Comparison of ENCODE assay signal across 12 mouse cellular contexts in the genomic region with DNA sequence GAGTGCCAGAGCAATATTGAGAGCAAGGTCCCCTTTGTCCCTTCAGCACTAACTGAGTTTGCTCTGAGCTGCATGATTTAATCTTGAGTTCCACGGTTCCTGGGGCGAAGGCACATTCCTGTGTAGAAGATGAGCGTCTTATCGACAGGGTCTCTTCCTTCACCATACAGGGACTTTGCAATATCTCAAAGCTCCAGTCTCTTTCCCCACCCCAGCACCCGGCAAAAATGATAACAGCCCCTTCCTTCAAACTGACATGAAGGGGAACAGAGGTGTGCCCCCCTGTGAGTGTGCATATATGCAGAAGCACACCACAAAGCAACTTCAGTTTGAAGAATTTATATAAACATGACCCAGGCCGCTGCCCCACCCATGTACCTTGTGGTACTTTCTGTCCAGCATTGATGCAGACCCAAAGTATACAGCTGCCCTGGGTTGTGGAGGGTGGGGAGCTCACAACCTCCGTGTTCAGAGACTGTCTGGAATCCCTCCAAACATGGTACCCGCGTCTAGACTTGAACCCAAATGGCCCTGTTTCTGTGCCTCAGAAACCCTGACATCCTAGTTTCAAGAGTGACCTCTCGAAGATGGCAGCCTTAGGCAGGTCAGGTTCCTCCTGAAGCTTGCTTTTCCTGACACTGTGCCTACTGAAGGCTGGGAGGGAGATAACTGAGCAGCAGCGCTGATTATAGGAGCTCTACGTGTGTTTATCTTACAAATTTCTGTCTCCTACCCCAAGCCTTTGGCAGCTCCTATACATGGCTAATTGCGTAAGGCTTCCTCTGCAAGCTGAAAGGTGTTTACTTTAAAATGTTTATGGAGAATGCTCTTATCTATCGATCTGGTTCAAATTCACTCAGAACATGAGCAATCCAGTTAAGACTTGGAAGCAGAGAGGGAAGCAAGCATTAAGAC.
DNase-seq lines count a peak whose midpoint lies in the region; ATAC-seq and TF ChIP-seq lines count a peak whose summit lies in the region.
"Had no signal": no experiment of that assay in that cellular context is flagged by ENCODE, and none has a peak within 500 bp of the region (broad histone marks: within the 10 kb centered on the region; RNA-seq: fewer than 3 reads in every experiment).

No protein-coding gene starts in this region.

- whole genome bisulfite sequencing in lung, postnatal 0 days, result 45% methylated on average over 14 of the region's 14 CpGs
- 42% methylated on average over 14 of the region's 14 CpGs for WGBS in stomach, embryonic 15.5 days
- 82% methylated on average over 14 of the region's 14 CpGs for WGBS in hindbrain, embryonic 16.5 days
- 90% methylated on average over 14 of the region's 14 CpGs for WGBS in midbrain, embryonic 11.5 days

- H3K27me3 ChIP-seq in lung, postnatal 0 days (replicated peaks; ENCODE audit: insufficient read depth, low read length), result no peaks in the 10 kb centered on the region
- no peaks in the 10 kb centered on the region for H3K27me3 ChIP-seq in stomach, embryonic 15.5 days (replicated peaks)
- no peaks in the 10 kb centered on the region for H3K27me3 ChIP-seq in hindbrain, embryonic 16.5 days (replicated peaks; ENCODE audit: control insufficient read depth, insufficient read depth, low read length)
- no peaks in the 10 kb centered on the region for H3K27me3 ChIP-seq in midbrain, embryonic 11.5 days (ENCODE audit: control insufficient read depth, insufficient read depth, low read length)
- H3K27me3 ChIP-seq: hindbrain, embryonic 12.5 days had no signal

- no peak overlapping the region for H3K4me2 ChIP-seq in lung, postnatal 0 days (replicated peaks; ENCODE audit: low read depth, low read length)
- H3K4me2 ChIP-seq in stomach, embryonic 15.5 days, result no peak overlapping the region
- H3K4me2 ChIP-seq in hindbrain, embryonic 16.5 days (ENCODE audit: low read length), result no peak overlapping the region
- H3K4me2 ChIP-seq in midbrain, embryonic 11.5 days, result no peak overlapping the region
- H3K4me2 ChIP-seq: hindbrain, embryonic 12.5 days had no signal

- H3K27ac ChIP-seq in lung, postnatal 0 days (ENCODE audit: low read length), result no peak overlapping the region
- H3K27ac ChIP-seq in stomach, embryonic 15.5 days, result peak overlapping the region; percentile 22; the same call in 1 of the 2 replicates
- H3K27ac ChIP-seq in hindbrain, embryonic 16.5 days (ENCODE audit: low read depth, low read length), result no peak overlapping the region
- no peak overlapping the region for H3K27ac ChIP-seq in midbrain, embryonic 11.5 days (ENCODE audit: low read depth, low read length)
- H3K27ac ChIP-seq: hindbrain, embryonic 12.5 days had no signal

- no peaks in the 10 kb centered on the region for H3K36me3 ChIP-seq in lung, postnatal 0 days (ENCODE audit: insufficient read depth, low read length)
- H3K36me3 ChIP-seq in stomach, embryonic 15.5 days, result peaks cover 25% of the 10 kb centered on the region
- no peaks in the 10 kb centered on the region for H3K36me3 ChIP-seq in hindbrain, embryonic 16.5 days (ENCODE audit: control insufficient read depth, insufficient read depth, low read length)
- no peaks in the 10 kb centered on the region for H3K36me3 ChIP-seq in midbrain, embryonic 11.5 days (ENCODE audit: control insufficient read depth, insufficient read depth, low read length)
- H3K36me3 ChIP-seq: hindbrain, embryonic 12.5 days had no signal

- peaks cover 7% of the 10 kb centered on the region for H3K4me1 ChIP-seq in lung, postnatal 0 days (ENCODE audit: insufficient read depth, low read depth, low read length)
- peaks cover 15% of the 10 kb centered on the region; the same call in 1 of the 2 replicates for H3K4me1 ChIP-seq in stomach, embryonic 15.5 days
- no peaks in the 10 kb centered on the region for H3K4me1 ChIP-seq in hindbrain, embryonic 16.5 days (ENCODE audit: control insufficient read depth, insufficient read depth, low read depth, low read length)
- no peaks in the 10 kb centered on the region for H3K4me1 ChIP-seq in midbrain, embryonic 11.5 days (ENCODE audit: control insufficient read depth, insufficient read depth, low read length)
- H3K4me1 ChIP-seq: hindbrain, embryonic 12.5 days had no signal

- ATAC-seq in lung, postnatal 0 days, result peak; percentile 41; the same call in 1 of the 2 replicates
- ATAC-seq in stomach, embryonic 15.5 days (ENCODE audit: insufficient read depth, low FRiP score, low read depth), result peak; percentile 82; the same call in 1 of the 2 replicates
- ATAC-seq in hindbrain, embryonic 16.5 days, result no peak
- no peak for ATAC-seq in midbrain, embryonic 11.5 days (ENCODE audit: low FRiP score)

- H3K9me3 ChIP-seq in lung, postnatal 0 days (ENCODE audit: low read length), result no peaks in the 10 kb centered on the region
- no peaks in the 10 kb centered on the region for H3K9me3 ChIP-seq in stomach, embryonic 15.5 days
- H3K9me3 ChIP-seq in hindbrain, embryonic 16.5 days (ENCODE audit: control insufficient read depth, low read length), result no peaks in the 10 kb centered on the region
- no peaks in the 10 kb centered on the region for H3K9me3 ChIP-seq in midbrain, embryonic 11.5 days (ENCODE audit: control insufficient read depth, low read length)
- H3K9me3 ChIP-seq: hindbrain, embryonic 12.5 days had no signal

- TF ChIP-seq EP300 in lung, postnatal 0 days (IDR thresholded peaks at IDR 0.05), result 0 out of 2 replicates have a peak, but pooled peaks have one; percentile 21

- no peak overlapping the region for H3K9ac ChIP-seq in lung, postnatal 0 days (replicated peaks; ENCODE audit: low read depth)
- H3K9ac ChIP-seq in stomach, embryonic 15.5 days, result no peak overlapping the region
- no peak overlapping the region for H3K9ac ChIP-seq in hindbrain, embryonic 16.5 days (ENCODE audit: low read depth, low read length)
- no peak overlapping the region for H3K9ac ChIP-seq in midbrain, embryonic 11.5 days (ENCODE audit: low read length)
- H3K9ac ChIP-seq: hindbrain, embryonic 12.5 days had no signal

- DNase-seq in lung, postnatal 0 days (ENCODE audit: low spot score), result peak; percentile 34
- no peak for DNase-seq in lung, postnatal 14 days
- DNase-seq in c-Kit-positive CD71-positive TER-119-positive erythroid progenitor cells, embryonic 14.5 days (ENCODE audit: low spot score), result peak; percentile 76
- DNase-seq in liver, result peak; percentile 86
- DNase-seq in midbrain, embryonic 11.5 days (ENCODE audit: low spot score, missing footprints), result no peak
- DNase-seq: adrenal gland, postnatal 14 days; cerebellum, adult 11 months; kidney, adult 8-10 months; lung, postnatal 36 days had no signal

- no peak overlapping the region for H3K4me3 ChIP-seq in lung, postnatal 0 days (ENCODE audit: low read depth, low read length)
- H3K4me3 ChIP-seq in stomach, embryonic 15.5 days (replicated peaks), result no peak overlapping the region
- no peak overlapping the region for H3K4me3 ChIP-seq in hindbrain, embryonic 16.5 days (ENCODE audit: low read length)
- H3K4me3 ChIP-seq in midbrain, embryonic 11.5 days (ENCODE audit: low read depth, low read length), result no peak overlapping the region
- H3K4me3 ChIP-seq: hindbrain, embryonic 12.5 days had no signal

- TF ChIP-seq CTCF in lung, postnatal 0 days (IDR thresholded peaks at IDR 0.05), result no peak

Comparison
In these comparisons a context has a peak if more than half of its experiments do, and no peak if none do; other contexts are left out.
1. DNase-seq: peak in lung, postnatal 0 days (single experiment), c-Kit-positive CD71-positive TER-119-positive erythroid progenitor cells, embryonic 14.5 days (single experiment) and liver (single experiment); none in lung, postnatal 14 days (single experiment) and midbrain, embryonic 11.5 days (single experiment).
2. ATAC-seq: peak in lung, postnatal 0 days (single experiment) and stomach, embryonic 15.5 days (single experiment); none in hindbrain, embryonic 16.5 days (single experiment) and midbrain, embryonic 11.5 days (single experiment).